12 mouse cellular contexts compared by ENCODE assay signal in genomic region chr11:19863327-19863726, GRCm38 (mm10).
"Had no signal": no experiment of that assay in that cellular context is flagged by ENCODE, and none has a peak within 500 bp of the region (broad histone marks: within the 10 kb centered on the region; RNA-seq: fewer than 3 reads in every experiment).

No protein-coding gene starts in this region.

- H3K9me3 ChIP-seq: midbrain, embryonic 13.5 days; midbrain, embryonic 15.5 days; neural tube, embryonic 12.5 days had no signal

- DNase-seq: lung, adult 18-20 months; lung, embryonic 14.5 days; lung, postnatal 10 days; lung, postnatal 4 days; right cerebral cortex, postnatal 14 days; thymus, adult 18-20 months; thymus, postnatal 14 days; thymus, postnatal 36 days had no signal

- ATAC-seq: midbrain, embryonic 13.5 days; midbrain, embryonic 15.5 days had no signal

- H3K9ac ChIP-seq: lung, embryonic 14.5 days; midbrain, embryonic 13.5 days; midbrain, embryonic 15.5 days; neural tube, embryonic 12.5 days had no signal

- H3K27ac ChIP-seq: midbrain, embryonic 13.5 days; midbrain, embryonic 15.5 days; neural tube, embryonic 12.5 days had no signal

- H3K4me1 ChIP-seq: midbrain, embryonic 13.5 days; midbrain, embryonic 15.5 days; neural tube, embryonic 12.5 days had no signal

- H3K4me3 ChIP-seq: megakaryocyte, embryonic 14.5 days; midbrain, embryonic 13.5 days; midbrain, embryonic 15.5 days; neural tube, embryonic 12.5 days had no signal

- H3K27me3 ChIP-seq: midbrain, embryonic 13.5 days; midbrain, embryonic 15.5 days; neural tube, embryonic 12.5 days had no signal

- H3K36me3 ChIP-seq: midbrain, embryonic 13.5 days; midbrain, embryonic 15.5 days; neural tube, embryonic 12.5 days had no signal
